Mouse (Mus musculus) kidney, embryonic 14.5 days (tissue): Measurements from ENCODE around the gene Sema6d. TPM values are rescaled to one million over a fixed set of nuclear protein-coding genes. Genes with fewer than 3 reads are reported as not detected.

Experiments used
- ATAC-seq: fragments of 200-750 bp; cut with Nextera tagmentation; 2 replicates; pipeline ENCODE4 v1.8.0; 2017; ENCODE audit warnings: moderate number of reproducible peaks, mild to moderate bottlenecking, moderate TSS enrichment, moderate library complexity; ENCODE audit not compliant: low FRiP score, low TSS enrichment
- H3K27ac ChIP-seq: fragments of 300-500 bp; sonication (generic); 2 replicates; pipeline ENCODE4 v1.5.1; 2014; ENCODE audit warnings: low read depth, mild to moderate bottlenecking, low read length, moderate library complexity, mixed read lengths
- H3K27me3 ChIP-seq: fragments of 300-500 bp; sonication (generic); 2 replicates; pipeline ENCODE4 v1.6.1; 2014; ENCODE audit warnings: mild to moderate bottlenecking, low read length; ENCODE audit not compliant: control insufficient read depth, insufficient read depth
- H3K36me3 ChIP-seq: fragments of 300-500 bp; sonication (generic); 2 replicates; pipeline ENCODE4 v1.6.1; 2014; ENCODE audit warnings: low read length, mixed read lengths; ENCODE audit not compliant: control insufficient read depth, insufficient read depth
- H3K4me1 ChIP-seq: fragments of 300-500 bp; sonication (generic); 2 replicates; pipeline ENCODE4 v1.6.1; 2014; ENCODE audit warnings: low read length, mixed read lengths; ENCODE audit not compliant: control insufficient read depth, insufficient read depth
- H3K4me2 ChIP-seq: fragments of 300-500 bp; sonication (generic); replicated peaks from 2 replicates; pipeline ENCODE4 v1.6.1; 2014; ENCODE audit warnings: low read depth, mild to moderate bottlenecking, low read length
- H3K4me3 ChIP-seq: fragments of 300-500 bp; sonication (generic); 2 replicates; pipeline ENCODE4 v1.5.1; 2014; ENCODE audit warnings: mild to moderate bottlenecking, low read length
- H3K9ac ChIP-seq: fragments of 300-500 bp; sonication (generic); 2 replicates; pipeline ENCODE4 v1.6.1; 2014; ENCODE audit warnings: low read depth, mild to moderate bottlenecking, low read length, moderate library complexity
- H3K9me3 ChIP-seq: fragments of 300-500 bp; sonication (generic); 2 replicates; pipeline ENCODE4 v1.6.1; 2016; ENCODE audit warnings: low read length; ENCODE audit not compliant: control insufficient read depth
- WGBS: fragments of 180-500 bp; shearing (Covaris S2); extraction: QIAGEN DNeasy Blood & Tissue Kit; methylation state at CpG from one replicate; pipeline ENCODE4 v1.1.7; 2014; 5-methylcytosine and 5-hydroxymethylcytosine counted together
- polyA plus RNA-seq: library from polyadenylated mRNA; unstranded; fragments of >200 nt; fragmentation: Nextera tagmentation; extraction: Ambion mirVana; gene quantifications from 2 replicates; pipeline ENCODE4 v1.2.1, GENCODE M21; 2014

The Sema6d gene
- polyA plus RNA-seq, 1 experiment from 2014 or later: 11.8 TPM

DNA sequence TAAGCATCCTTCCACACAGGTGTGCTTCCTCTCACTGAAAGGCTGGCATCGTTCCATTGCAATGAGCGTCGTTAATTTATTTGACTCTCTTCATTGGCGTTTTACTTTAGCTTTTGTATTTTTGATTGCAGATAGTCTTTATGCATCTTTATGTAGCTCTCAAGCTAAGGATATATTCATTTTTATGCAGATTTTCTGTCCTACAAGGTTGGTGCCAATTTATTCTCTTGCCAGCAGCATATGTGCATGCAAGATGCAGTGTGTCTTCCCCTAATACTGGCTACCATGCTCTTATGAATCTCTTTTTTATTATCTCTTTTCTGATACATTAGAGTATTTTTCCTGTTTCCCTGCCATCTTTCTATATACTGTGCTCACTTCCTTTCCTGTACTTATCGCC lies 111.7 kb downstream of the Sema6d start:
- WGBS: 82% methylated on average over 5 of the region's 5 CpGs
- ATAC-seq: no peak

DNA sequence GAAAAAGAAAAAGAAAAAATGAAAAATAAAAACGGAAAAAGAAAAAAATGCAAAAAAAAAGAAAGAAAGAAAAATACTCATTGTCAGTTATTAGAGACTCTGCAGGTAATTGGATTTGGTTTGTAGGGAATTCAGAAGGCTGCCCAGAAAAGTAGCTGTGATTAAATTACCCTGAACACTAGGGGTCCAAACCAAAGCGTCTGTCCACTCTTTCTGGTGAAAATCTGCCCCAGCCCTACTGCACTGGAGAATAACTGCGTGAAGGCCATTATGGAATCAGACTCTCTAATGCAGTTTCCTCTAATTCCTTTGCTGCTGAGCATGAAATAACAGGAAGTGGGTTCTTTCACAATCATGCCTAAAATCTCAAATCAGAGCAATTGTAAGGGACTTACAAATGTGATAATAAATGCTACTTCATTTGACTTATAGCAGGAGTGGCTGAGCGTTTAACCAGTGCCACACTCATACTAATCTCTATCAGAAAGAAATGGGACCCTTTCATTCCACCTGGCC lies 112.8 kb downstream of the Sema6d start:
- no peak for ATAC-seq
- H3K4me2 ChIP-seq: no peak overlapping the region
- no peaks in the 10 kb centered on the region for H3K9me3 ChIP-seq
- H3K9ac ChIP-seq: no peak overlapping the region
- H3K27me3 ChIP-seq: no peaks in the 10 kb centered on the region
- H3K4me1 ChIP-seq: no peaks in the 10 kb centered on the region
- 49% methylated on average over 4 of the region's 4 CpGs for WGBS
- no peak overlapping the region for H3K4me3 ChIP-seq
- no peaks in the 10 kb centered on the region for H3K36me3 ChIP-seq
- no peak overlapping the region for H3K27ac ChIP-seq

More for the DNA sequence above, 111.7 kb downstream of the Sema6d start:
- no peaks in the 10 kb centered on the region for H3K4me1 ChIP-seq
- no peaks in the 10 kb centered on the region for H3K36me3 ChIP-seq
- no peak overlapping the region for H3K4me3 ChIP-seq
- H3K27ac ChIP-seq: no peak overlapping the region
- no peaks in the 10 kb centered on the region for H3K27me3 ChIP-seq
- H3K9me3 ChIP-seq: no peaks in the 10 kb centered on the region
- H3K4me2 ChIP-seq: no peak overlapping the region
- H3K9ac ChIP-seq: no peak overlapping the region

DNA sequence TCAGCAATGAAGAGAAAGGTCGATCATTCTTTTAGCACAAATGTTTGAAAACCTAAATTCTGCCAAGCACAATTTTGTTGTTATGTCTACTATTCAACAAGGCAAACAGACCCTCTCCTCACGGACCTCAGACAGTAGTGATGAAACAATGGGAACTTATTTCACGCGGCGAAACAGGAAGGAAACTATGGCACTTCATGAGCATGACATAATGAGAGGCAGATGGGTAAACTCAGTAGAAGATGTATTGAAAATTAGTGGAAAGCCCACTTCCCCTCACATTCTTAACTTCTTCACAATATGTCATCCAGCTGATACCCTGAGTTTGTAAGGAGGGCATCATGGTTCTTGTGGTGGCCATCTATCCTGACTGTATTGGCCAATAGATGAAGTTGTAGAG lies 116.0 kb downstream of the Sema6d start:
- no peaks in the 10 kb centered on the region for H3K27me3 ChIP-seq
- ATAC-seq: no peak
- no peak overlapping the region for H3K4me2 ChIP-seq
- no peaks in the 10 kb centered on the region for H3K36me3 ChIP-seq
- no peak overlapping the region for H3K9ac ChIP-seq
- H3K4me1 ChIP-seq: no peaks in the 10 kb centered on the region
- H3K4me3 ChIP-seq: no peak overlapping the region
- H3K9me3 ChIP-seq: no peaks in the 10 kb centered on the region
- no peak overlapping the region for H3K27ac ChIP-seq
- WGBS: 88% methylated on average over 5 of the region's 5 CpGs

DNA sequence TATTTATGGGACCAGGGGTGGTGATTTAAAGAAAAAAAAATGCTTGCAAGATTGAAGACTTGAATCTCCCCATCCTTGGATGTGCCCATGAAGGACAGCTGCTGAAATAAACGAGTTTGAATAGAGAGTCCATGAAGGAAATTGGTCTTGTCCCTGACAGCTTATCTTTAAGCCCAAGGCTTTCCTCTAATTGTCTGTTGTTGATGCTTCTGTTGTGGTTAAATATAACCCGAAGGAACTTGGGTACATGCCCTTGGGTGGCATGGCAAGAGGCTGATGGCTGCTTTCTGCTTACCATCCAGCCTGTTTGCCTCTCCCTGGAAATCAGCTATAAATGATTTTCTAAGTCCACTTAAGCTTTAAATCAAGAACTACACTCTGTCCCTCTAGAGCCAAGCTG lies 118.5 kb downstream of the Sema6d start:
- no peaks in the 10 kb centered on the region for H3K4me1 ChIP-seq
- no peaks in the 10 kb centered on the region for H3K36me3 ChIP-seq
- no peak overlapping the region for H3K27ac ChIP-seq
- WGBS: 70% methylated on average over 2 of the region's 2 CpGs
- no peak overlapping the region for H3K4me2 ChIP-seq
- H3K4me3 ChIP-seq: no peak overlapping the region
- H3K9ac ChIP-seq: no peak overlapping the region
- H3K9me3 ChIP-seq: no peaks in the 10 kb centered on the region
- no peak for ATAC-seq
- H3K27me3 ChIP-seq: no peaks in the 10 kb centered on the region

DNA sequence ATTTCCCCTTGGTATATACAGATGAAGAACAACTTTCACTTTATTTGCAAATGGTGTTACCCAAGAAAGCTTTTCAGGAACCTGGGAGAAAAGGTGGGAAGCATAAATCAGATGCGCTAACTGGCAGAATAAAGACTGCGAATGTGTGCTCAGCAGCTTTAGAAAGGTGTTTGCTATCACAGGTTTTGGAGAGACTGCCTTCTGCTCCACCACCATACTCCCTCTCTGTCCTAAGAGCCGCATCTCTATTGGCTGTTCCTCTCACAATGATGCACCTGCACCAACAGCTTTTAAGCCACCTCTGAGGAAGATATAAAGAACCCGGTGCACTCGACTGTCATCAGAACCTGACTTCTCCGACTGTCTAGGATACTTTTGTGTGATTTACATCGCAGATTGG lies 133.8 kb downstream of the Sema6d start:
- Histone ChIP-seq H3K36me3 (no peaks in the 10 kb centered on the region), H3K4me3 (no peak overlapping the region), H3K27me3 (no peaks in the 10 kb centered on the region), H3K9me3 (no peaks in the 10 kb centered on the region), H3K27ac (no peak overlapping the region), H3K4me1 (no peaks in the 10 kb centered on the region), H3K4me2 (no peak overlapping the region), H3K9ac (no peak overlapping the region)
- no peak for ATAC-seq
- 78% methylated on average over 7 of the region's 7 CpGs for WGBS

DNA sequence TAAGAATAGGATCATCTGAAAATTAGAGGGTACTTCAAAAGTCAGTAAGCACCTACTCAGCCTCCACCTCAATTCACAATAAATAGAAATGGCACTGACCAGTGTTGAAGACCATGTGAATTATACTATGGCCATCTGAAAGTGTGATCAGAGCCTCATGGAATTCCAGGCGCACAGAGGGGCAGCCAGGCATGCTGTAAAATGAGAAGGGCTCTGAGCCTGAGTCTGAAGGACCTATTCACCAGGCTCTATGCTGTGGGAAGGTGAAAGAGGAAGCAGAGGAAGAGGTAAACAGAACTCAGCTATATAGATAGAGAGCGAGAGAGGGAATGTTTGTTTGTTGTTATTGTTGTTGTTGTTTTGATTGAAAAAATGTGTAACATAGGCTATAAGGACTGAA lies 134.6 kb downstream of the Sema6d start:
- no peak overlapping the region for H3K27ac ChIP-seq
- ATAC-seq: 0 out of 2 replicates have a peak, but pooled peaks have one; percentile 57
- no peak overlapping the region for H3K4me3 ChIP-seq
- WGBS: 42% methylated on average over 2 of the region's 2 CpGs
- H3K27me3 ChIP-seq: no peaks in the 10 kb centered on the region
- no peaks in the 10 kb centered on the region for H3K9me3 ChIP-seq
- H3K9ac ChIP-seq: no peak overlapping the region
- H3K4me2 ChIP-seq: no peak overlapping the region
- no peaks in the 10 kb centered on the region for H3K4me1 ChIP-seq
- H3K36me3 ChIP-seq: no peaks in the 10 kb centered on the region

DNA sequence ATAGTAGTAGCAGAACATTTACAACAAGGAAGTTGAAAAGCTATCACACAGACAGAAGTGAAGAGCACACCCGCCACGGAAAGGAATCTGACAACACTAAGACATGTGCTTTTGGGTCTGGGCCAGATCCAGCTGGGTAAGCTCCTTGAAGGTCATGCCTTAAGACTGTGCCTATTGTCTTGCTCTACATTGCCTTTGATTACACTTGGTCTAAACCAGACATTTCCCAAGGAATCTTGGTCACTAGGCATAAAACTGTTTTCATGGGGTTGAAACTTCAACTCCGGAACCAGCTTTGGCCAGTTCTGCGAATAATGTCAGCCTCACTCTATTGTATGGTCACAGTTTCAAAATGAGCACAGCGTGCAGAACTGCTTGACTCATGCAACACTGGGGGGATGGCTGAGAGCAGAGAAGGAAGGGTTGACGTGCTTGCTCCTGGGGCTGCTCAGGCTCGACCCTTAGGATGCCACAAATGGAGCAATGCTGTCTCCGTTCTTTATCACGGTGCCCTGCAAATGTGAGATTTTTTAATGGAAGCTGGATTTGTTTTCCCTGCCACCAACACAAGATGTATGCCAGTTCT lies 145.0 kb downstream of the Sema6d start:
- H3K27ac ChIP-seq: no peak overlapping the region

DNA sequence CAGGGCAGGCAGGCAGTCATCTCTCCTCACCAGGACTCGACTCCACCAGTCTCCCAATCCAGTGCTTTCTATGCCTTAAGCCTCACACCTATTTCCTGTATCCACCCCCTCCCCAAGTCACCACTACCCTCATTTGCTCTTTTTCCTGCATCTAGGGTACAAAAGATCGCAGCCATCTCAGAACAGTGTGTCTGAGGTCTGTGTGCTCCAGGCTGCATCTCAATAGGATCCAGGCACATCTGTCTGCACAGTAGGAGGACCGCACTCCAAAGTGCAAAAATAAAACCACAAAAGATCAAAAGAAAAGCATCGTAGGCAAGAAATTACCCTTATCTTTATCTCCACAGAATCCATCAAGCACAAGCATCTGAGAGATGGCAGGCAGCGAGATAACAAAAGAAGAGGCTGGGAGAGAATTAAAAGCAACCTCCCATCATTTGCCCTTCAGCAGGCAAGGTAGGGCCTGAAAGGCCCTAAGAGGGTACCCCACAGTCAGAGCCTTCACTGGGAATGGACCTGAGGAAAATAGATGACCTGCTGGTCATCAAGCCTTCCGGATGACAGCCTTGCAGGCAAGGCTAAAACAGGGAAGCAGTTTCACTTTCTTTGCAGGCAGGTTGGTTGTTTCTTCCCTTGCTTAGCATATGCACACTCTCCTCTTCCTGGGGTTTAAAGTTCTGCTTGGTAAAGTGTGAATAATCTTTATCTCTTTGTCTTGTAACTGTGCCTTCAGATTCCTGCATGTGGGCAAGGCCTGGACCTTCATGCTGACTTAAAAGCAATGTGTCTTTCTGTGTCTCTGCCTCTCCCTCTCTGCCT lies 145.7 kb downstream of the Sema6d start:
- no peaks in the 10 kb centered on the region for H3K4me1 ChIP-seq
- H3K9ac ChIP-seq: no peak overlapping the region
- H3K4me3 ChIP-seq: no peak overlapping the region
- ATAC-seq: no peak
- no peaks in the 10 kb centered on the region for H3K27me3 ChIP-seq
- H3K9me3 ChIP-seq: no peaks in the 10 kb centered on the region
- H3K27ac ChIP-seq: no peak overlapping the region
- 65% methylated on average over 6 of the region's 6 CpGs for WGBS
- no peaks in the 10 kb centered on the region for H3K36me3 ChIP-seq
- no peak overlapping the region for H3K4me2 ChIP-seq

More for the DNA sequence above, 145.0 kb downstream of the Sema6d start:
- Histone ChIP-seq H3K4me1 (no peaks in the 10 kb centered on the region), H3K36me3 (no peaks in the 10 kb centered on the region), H3K9me3 (no peaks in the 10 kb centered on the region), H3K27me3 (no peaks in the 10 kb centered on the region), H3K4me2 (no peak overlapping the region), H3K9ac (no peak overlapping the region), H3K4me3 (no peak overlapping the region)
- no peak for ATAC-seq
- 87% methylated on average over 9 of the region's 9 CpGs for WGBS

DNA sequence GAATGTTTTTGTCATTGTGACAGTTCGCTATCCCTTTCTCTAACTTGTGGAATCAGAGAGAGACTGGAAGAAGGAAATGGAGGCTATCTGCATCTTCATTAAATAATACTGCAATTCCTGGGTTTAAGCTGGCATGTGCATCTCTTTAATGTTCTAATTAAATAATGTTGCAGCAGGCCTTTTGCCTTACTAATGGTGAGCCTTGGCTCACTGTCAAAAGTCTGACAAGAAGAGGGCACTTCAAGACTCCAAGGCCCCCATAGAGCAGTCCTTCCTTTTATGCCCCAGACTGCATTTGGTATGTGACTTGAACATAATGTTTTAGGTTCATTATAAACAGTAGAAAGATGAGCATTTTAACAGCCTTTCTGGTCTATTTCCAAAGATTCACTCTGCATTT lies 147.1 kb downstream of the Sema6d start:
- no peak overlapping the region for H3K9ac ChIP-seq
- no peak overlapping the region for H3K27ac ChIP-seq
- no peak for ATAC-seq
- H3K9me3 ChIP-seq: no peaks in the 10 kb centered on the region
- WGBS: 92% methylated on average over 1 of the region's 1 CpGs
- no peaks in the 10 kb centered on the region for H3K36me3 ChIP-seq
- no peak overlapping the region for H3K4me2 ChIP-seq
- no peaks in the 10 kb centered on the region for H3K4me1 ChIP-seq
- H3K27me3 ChIP-seq: no peaks in the 10 kb centered on the region
- no peak overlapping the region for H3K4me3 ChIP-seq
